Mouse (Mus musculus) kidney, adult 2 months (tissue): Measurements from ENCODE around the gene Lsr. TPM values are rescaled to one million over a fixed set of nuclear protein-coding genes. Genes with fewer than 3 reads are reported as not detected.

Source experiments
- DNase-seq: peaks from one replicate; pipeline ENCODE4 v3.0.0; 2021
- H3K27ac ChIP-seq: fragments of 200-500 bp; 2 replicates; pipeline ENCODE4 v1.5.1; 2012; ENCODE audit warnings: low read depth, low read length, control low read depth, inconsistent platforms; ENCODE audit not compliant: insufficient read depth
- H3K27me3 ChIP-seq: fragments of 200-500 bp; replicated peaks from 2 replicates; pipeline ENCODE4 v1.6.1; 2012; ENCODE audit warnings: mild to moderate bottlenecking, moderate library complexity, low read length, inconsistent platforms; ENCODE audit not compliant: control insufficient read depth, insufficient read depth
- H3K36me3 ChIP-seq: fragments of 200-500 bp; 2 replicates; pipeline ENCODE4 v1.6.1; 2012; ENCODE audit warnings: mild to moderate bottlenecking, moderate library complexity, low read length, inconsistent platforms; ENCODE audit not compliant: control insufficient read depth, insufficient read depth
- H3K4me1 ChIP-seq: fragments of 200-500 bp; 2 replicates; pipeline ENCODE4 v1.6.1; 2011; ENCODE audit warnings: low read length; ENCODE audit not compliant: control insufficient read depth, insufficient read depth
- H3K4me3 ChIP-seq: fragments of 200-500 bp; 2 replicates; pipeline ENCODE4 v1.5.1; 2011; ENCODE audit warnings: mild to moderate bottlenecking, low read depth, low read length, control low read depth; ENCODE audit not compliant: insufficient read depth
- CTCF ChIP-seq: fragments of 200-500 bp; conservative IDR thresholded peaks from 2 replicates; pipeline ENCODE4 v1.5.1; 2011; ENCODE audit warnings: low read depth, mild to moderate bottlenecking, control low read depth, low read length, moderate library complexity, mixed read lengths; ENCODE audit not compliant: insufficient read depth, insufficient read length
- POLR2A ChIP-seq: fragments of 200-500 bp; IDR thresholded peaks from one replicate; pipeline ENCODE4 v1.6.1; 2011; ENCODE audit warnings: low read depth, low read length, control low read depth
- WGBS: fragments of 180-500 bp; shearing (Covaris S2); methylation state at CpG from one replicate; pipeline ENCODE4 v1.1.7; 2018; 5-methylcytosine and 5-hydroxymethylcytosine counted together
- polyA plus RNA-seq: library from polyadenylated mRNA; depleted of rRNA; stranded (reverse); fragments of >200 nt; gene quantifications from 2 replicates; pipeline ENCODE4 v1.2.3, GENCODE M21; 2012; rRNA removed

The Lsr gene
- polyA plus RNA-seq: 60.7 and 70.2 TPM in 2 replicates

DNA sequence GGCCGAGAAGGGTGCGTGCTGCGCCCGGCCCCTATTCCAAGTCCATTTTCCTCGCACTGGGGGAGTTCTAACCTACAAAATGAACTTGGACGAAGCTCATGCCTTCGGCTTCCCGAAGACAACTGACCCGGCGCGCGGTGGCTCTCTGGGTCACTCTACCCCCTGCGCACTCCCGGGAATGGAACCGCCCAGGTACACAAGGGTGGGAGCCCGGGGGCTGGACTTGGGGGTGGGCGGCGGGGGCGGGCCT is at the start of gene Lsr:
TSS of gene Lsr (minus strand) at position 214 of the 250 bp plus-strand sequence.
- H3K4me3 ChIP-seq: peak within 1 kb of the TSS; percentile 58
- WGBS: under 1% methylated on average over 19 of the region's 19 CpGs
- no peaks in the 10 kb centered on the region for H3K27me3 ChIP-seq
- no peaks in the 10 kb centered on the region for H3K36me3 ChIP-seq
- peak within 1 kb of the TSS; percentile 96 for H3K27ac ChIP-seq
- TF ChIP-seq POLR2A (no peak), CTCF (no peak)
- peaks cover 8% of the 10 kb centered on the region; the same call in 1 of the 2 replicates for H3K4me1 ChIP-seq
- peak; percentile 86 for DNase-seq

- Histone ChIP-seq H3K4me1 (no peaks in the 10 kb centered on the region), H3K4me3 (no peak overlapping the region), H3K36me3 (no peaks in the 10 kb centered on the region), H3K27me3 (no peaks in the 10 kb centered on the region), H3K27ac (no peak overlapping the region)
- WGBS: 35% methylated on average over 10 of the region's 10 CpGs
- peak; percentile 28 for DNase-seq
- TF ChIP-seq CTCF (no peak), POLR2A (no peak)
Measured at GRCm38 (mm10) chr7:31017104-31017901, 44.0 kb upstream of the Lsr start.

DNA sequence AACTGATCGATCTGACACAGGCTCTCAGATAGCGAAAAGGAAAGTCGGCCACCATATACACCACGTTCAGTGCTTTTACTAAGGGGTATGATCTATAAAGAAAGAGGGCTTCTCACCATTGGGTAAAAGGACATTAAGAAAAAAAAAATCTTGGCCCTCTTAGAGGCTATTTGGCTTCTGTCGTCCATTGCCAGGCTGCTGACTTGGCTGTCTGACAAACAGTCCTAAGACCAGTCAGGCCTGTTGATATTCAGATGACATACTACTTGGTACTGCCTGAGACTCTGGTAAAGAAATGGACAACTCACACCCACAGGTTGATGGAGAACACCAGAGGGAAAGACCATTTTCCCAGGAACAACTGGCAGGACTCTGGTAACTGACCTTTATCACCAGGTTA is 39.7 kb upstream of the Lsr start:
- Histone ChIP-seq H3K27me3 (no peaks in the 10 kb centered on the region), H3K27ac (no peak overlapping the region), H3K4me1 (no peaks in the 10 kb centered on the region), H3K4me3 (no peak overlapping the region), H3K36me3 (no peaks in the 10 kb centered on the region)
- TF ChIP-seq CTCF (no peak), POLR2A (no peak)
- DNase-seq: no peak
- 72% methylated on average over 5 of the region's 5 CpGs for WGBS

DNA sequence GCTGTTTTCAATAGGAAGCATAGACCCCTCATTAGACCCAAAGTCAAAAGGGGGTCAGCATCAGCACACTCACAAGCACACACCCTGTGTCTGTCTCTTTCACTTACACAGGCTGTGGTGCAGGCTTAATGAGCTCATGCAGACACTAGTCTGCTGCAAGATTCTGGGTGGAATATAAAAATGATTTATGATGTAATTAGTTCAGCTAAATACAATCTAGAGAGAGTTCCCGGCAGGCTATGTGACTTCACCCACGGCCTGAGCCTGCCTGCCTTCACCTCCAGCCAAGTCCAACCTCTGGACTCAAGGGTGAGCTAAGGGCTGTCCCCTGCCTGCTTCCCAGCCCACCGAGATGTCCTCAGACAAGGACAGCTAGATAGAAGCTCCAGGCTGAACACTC is 35.6 kb upstream of the Lsr start:
- 19% methylated on average over 3 of the region's 3 CpGs for WGBS
- H3K27me3 ChIP-seq: no peaks in the 10 kb centered on the region
- no peaks in the 10 kb centered on the region for H3K4me1 ChIP-seq
- H3K27ac ChIP-seq: no peak overlapping the region
- no peak for DNase-seq
- no peak overlapping the region for H3K4me3 ChIP-seq
- TF ChIP-seq CTCF (no peak), POLR2A (no peak)
- H3K36me3 ChIP-seq: no peaks in the 10 kb centered on the region

DNA sequence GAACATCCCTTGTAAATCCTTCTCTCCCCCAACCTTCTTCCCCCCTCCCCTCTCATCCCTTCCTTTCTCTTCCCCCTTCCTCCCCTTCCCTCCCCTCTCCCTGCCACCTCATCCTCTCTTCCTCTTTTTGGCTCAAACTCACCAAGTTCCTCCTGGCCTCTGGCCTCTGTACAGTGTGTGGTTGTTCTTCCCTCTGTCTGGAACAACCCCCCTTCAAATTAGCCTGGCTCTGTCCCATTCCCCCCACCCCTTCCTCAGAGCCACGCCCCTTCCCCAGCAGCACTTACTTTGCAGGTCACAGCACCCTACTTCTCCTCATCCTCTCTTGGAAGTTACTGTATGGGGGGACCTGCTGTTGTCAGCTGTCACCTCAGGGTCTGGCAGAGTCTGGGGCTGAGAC is 34.9 kb upstream of the Lsr start:
- no peak for TF ChIP-seq POLR2A
- no peak for TF ChIP-seq CTCF
- Histone ChIP-seq H3K27me3 (no peaks in the 10 kb centered on the region), H3K27ac (no peak overlapping the region), H3K4me3 (no peak overlapping the region), H3K4me1 (no peaks in the 10 kb centered on the region), H3K36me3 (no peaks in the 10 kb centered on the region)
- peak; percentile 15 for DNase-seq
- WGBS: 58% methylated on average over 1 of the region's 1 CpGs

GRCm38 (mm10) chr7:31007775-31008174 is 34.5 kb upstream of the Lsr start:
- Histone ChIP-seq H3K36me3 (no peaks in the 10 kb centered on the region), H3K27me3 (no peaks in the 10 kb centered on the region), H3K4me1 (no peaks in the 10 kb centered on the region), H3K4me3 (no peak overlapping the region), H3K27ac (no peak overlapping the region)
- 94% methylated on average over 1 of the region's 1 CpGs for WGBS
- no peak for DNase-seq
- TF ChIP-seq POLR2A: no peak
- TF ChIP-seq CTCF: no peak

GRCm38 (mm10) chr7:31002650-31003049 is 29.4 kb upstream of the Lsr start:
- H3K4me3 ChIP-seq: no peak overlapping the region
- H3K27me3 ChIP-seq: no peaks in the 10 kb centered on the region
- peak; percentile 65 for DNase-seq
- no peaks in the 10 kb centered on the region for H3K4me1 ChIP-seq
- peak overlapping the region; percentile 65 for H3K27ac ChIP-seq
- 65% methylated on average over 8 of the region's 8 CpGs for WGBS
- TF ChIP-seq POLR2A (no peak), CTCF (no peak)
- no peaks in the 10 kb centered on the region for H3K36me3 ChIP-seq

GRCm38 (mm10) chr7:31000505-31001020 is 27.3 kb upstream of the Lsr start:
- H3K27ac ChIP-seq: no peak overlapping the region
- H3K4me3 ChIP-seq: no peak overlapping the region
- DNase-seq: peak; percentile 86
- no peaks in the 10 kb centered on the region for H3K27me3 ChIP-seq
- no peak for TF ChIP-seq CTCF
- TF ChIP-seq POLR2A: no peak
- H3K36me3 ChIP-seq: no peaks in the 10 kb centered on the region
- 16% methylated on average over 7 of the region's 7 CpGs for WGBS
- H3K4me1 ChIP-seq: no peaks in the 10 kb centered on the region
